Comparison of ENCODE assay signal across 8 mouse cellular contexts in genomic region chr8:85025098-85025932, GRCm38 (mm10). TPM values are rescaled to one million over a fixed set of nuclear protein-coding genes. Genes with fewer than 3 reads are reported as not detected.
DNase-seq lines count a peak whose midpoint lies in the region; ATAC-seq lines count a peak whose summit lies in the region.

Gene Asna1 (minus strand): TSS chr8:85025281.

- H3K36me3 ChIP-seq in hindbrain, embryonic 14.5 days (replicated peaks; ENCODE audit: control insufficient read depth, insufficient read depth), result peaks cover 45% of the 10 kb centered on the region

- 8% methylated on average over 30 of the region's 30 CpGs for WGBS in hindbrain, embryonic 14.5 days

- peak; percentile 99 for DNase-seq in R1 (ENCODE audit: low read depth, low spot score)
- peak; percentile 86 to 88 for DNase-seq in cerebellum, postnatal 25 days
- peak; percentile 57 to 65 for DNase-seq in frontal cortex, postnatal 25 days (ENCODE audit: low spot score in 2 of 2)
- DNase-seq in hindbrain, embryonic 14.5 days (ENCODE audit: low spot score), result peak; percentile 89
- peak; percentile 79 to 80 for DNase-seq in layer of hippocampus, postnatal 36 days
- peak; percentile 95 for DNase-seq in lung, postnatal 36 days
- DNase-seq in retina, postnatal 1 day, result peak; percentile 97
- DNase-seq in urinary bladder, adult 2 months (ENCODE audit: low spot score), result peak; percentile 64

- no peaks in the 10 kb centered on the region for H3K9me3 ChIP-seq in hindbrain, embryonic 14.5 days (ENCODE audit: control insufficient read depth, low read length)

- H3K9ac ChIP-seq in hindbrain, embryonic 14.5 days, result peak within 1 kb of the TSS; percentile 83

- H3K27me3 ChIP-seq in hindbrain, embryonic 14.5 days (ENCODE audit: control insufficient read depth, insufficient read depth, low read length), result no peaks in the 10 kb centered on the region

- ATAC-seq in hindbrain, embryonic 14.5 days (ENCODE audit: low FRiP score), result peak; percentile 89

- peak within 1 kb of the TSS; percentile 86 for H3K4me2 ChIP-seq in hindbrain, embryonic 14.5 days (replicated peaks)

- peak within 1 kb of the TSS; percentile 88 for H3K4me3 ChIP-seq in hindbrain, embryonic 14.5 days (replicated peaks; ENCODE audit: low read length)

- H3K4me1 ChIP-seq in hindbrain, embryonic 14.5 days (replicated peaks; ENCODE audit: control insufficient read depth, insufficient read depth, low read length), result peaks cover 33% of the 10 kb centered on the region

- H3K27ac ChIP-seq in hindbrain, embryonic 14.5 days, result peak within 1 kb of the TSS; percentile 69

RNA-seq across cellular contexts. Expression of gene Asna1, which starts in this region (rescaled TPM):
- 121 and 137 TPM in 2 replicates for polyA plus RNA-seq in hindbrain, embryonic 14.5 days (2014; fragmentation: Nextera tagmentation; extraction: Ambion mirVana)
- total RNA-seq in layer of hippocampus, postnatal 36 days (2021), result 100 to 1,000 TPM; 120 to 121 TPM
- 113 and 136 TPM in 2 replicates for polyA plus RNA-seq in urinary bladder, adult 2 months (2012; rRNA removed)

Comparison
In these comparisons a context has a peak if more than half of its experiments do, and no peak if none do; other contexts are left out.
1. Peak in every context shown above with its lines: DNase-seq, ATAC-seq, H3K4me3 ChIP-seq and H3K27ac ChIP-seq.